Mouse (Mus musculus) hindbrain, embryonic 10.5 days (tissue): ENCODE measurements around the gene Rab12. TPM values are rescaled to one million over a fixed set of nuclear protein-coding genes. Genes with fewer than 3 reads are reported as not detected.

Experiments used
- DNase-seq: peaks from one replicate; pipeline ENCODE4 v3.0.0-alpha.2; 2017; ENCODE audit warnings: low spot score
- H3K27ac ChIP-seq: fragments of 300-500 bp; sonication (generic); 2 replicates; pipeline ENCODE4 v1.5.1; 2016; ENCODE audit warnings: mild to moderate bottlenecking, moderate library complexity
- H3K27me3 ChIP-seq: fragments of 300-500 bp; sonication (generic); 2 replicates; pipeline ENCODE4 v1.6.1; 2016; ENCODE audit warnings: mild to moderate bottlenecking; ENCODE audit not compliant: poor library complexity, insufficient read depth, severe bottlenecking
- H3K36me3 ChIP-seq: fragments of 300-500 bp; sonication (generic); 2 replicates; pipeline ENCODE4 v1.6.1; 2016; ENCODE audit warnings: mild to moderate bottlenecking, moderate library complexity
- H3K4me1 ChIP-seq: fragments of 300-500 bp; sonication (generic); replicated peaks from 2 replicates; pipeline ENCODE4 v1.6.1; 2016; ENCODE audit warnings: mild to moderate bottlenecking
- H3K4me3 ChIP-seq: fragments of 300-500 bp; sonication (generic); 2 replicates; pipeline ENCODE4 v1.5.1; 2016; ENCODE audit warnings: mild to moderate bottlenecking, moderate library complexity
- H3K9me3 ChIP-seq: fragments of 300-500 bp; sonication (generic); 2 replicates; pipeline ENCODE4 v1.6.1; 2016; ENCODE audit warnings: mild to moderate bottlenecking, moderate library complexity
- WGBS: fragments of 180-500 bp; shearing (Covaris S2); methylation state at CpG from one replicate; pipeline ENCODE4 v1.1.7; 2016; 5-methylcytosine and 5-hydroxymethylcytosine counted together
- polyA plus RNA-seq: library from polyadenylated mRNA; unstranded; fragments of >200 nt; fragmentation: Nextera tagmentation; extraction: Ambion mirVana; gene quantifications from 2 replicates; pipeline ENCODE4 v1.2.1, GENCODE M21; 2016

Rab12 gene
- polyA plus RNA-seq, 1 experiment from 2014 or later, result 29.3 TPM

GRCm38 (mm10) chr17:66451143-66451542 is 68.4 kb downstream of the Rab12 start:
- Histone ChIP-seq H3K27ac (no peak overlapping the region), H3K4me1 (peaks cover 61% of the 10 kb centered on the region), H3K9me3 (no peaks in the 10 kb centered on the region), H3K36me3 (no peaks in the 10 kb centered on the region), H3K4me3 (peak overlapping the region; percentile 96), H3K27me3 (peaks cover 8% of the 10 kb centered on the region; the same call in 1 of the 2 replicates)
- peak; percentile 89 for DNase-seq
- 1% methylated on average over 11 of the region's 11 CpGs for WGBS

DNA sequence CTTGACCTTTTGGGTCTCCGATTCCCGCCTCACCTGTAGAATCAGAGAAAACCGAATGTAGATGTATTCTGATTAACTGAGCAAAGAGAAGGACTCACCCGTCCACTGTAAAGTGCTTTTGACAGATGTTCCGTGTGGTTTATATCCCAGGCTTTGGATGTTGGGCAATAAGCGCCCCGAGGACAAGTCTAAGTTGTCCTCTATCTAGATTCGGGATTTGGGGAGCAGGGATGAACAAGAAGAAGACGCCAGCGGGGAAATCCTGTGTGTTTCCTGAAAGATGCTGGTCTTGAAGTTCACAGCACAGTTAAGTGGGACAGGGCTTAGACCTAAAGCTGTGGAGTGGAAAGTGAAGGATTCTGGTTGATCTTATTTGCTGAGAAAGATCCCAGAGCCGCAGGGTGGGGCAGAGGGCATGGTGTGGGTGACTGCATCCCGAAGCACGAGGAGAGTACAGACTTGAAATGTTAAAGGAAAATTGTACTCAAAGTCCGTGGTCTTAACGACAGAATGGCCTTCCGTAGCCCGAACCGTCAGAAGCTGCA is 68.9 kb downstream of the Rab12 start:
- no peak for DNase-seq
- Histone ChIP-seq H3K36me3 (no peaks in the 10 kb centered on the region), H3K27me3 (peaks cover 8% of the 10 kb centered on the region; the same call in 1 of the 2 replicates), H3K27ac (peak overlapping the region; percentile 71), H3K4me3 (peak overlapping the region; percentile 96), H3K4me1 (peaks cover 67% of the 10 kb centered on the region), H3K9me3 (no peaks in the 10 kb centered on the region)
- WGBS, result 3% methylated on average over 18 of the region's 18 CpGs

DNA sequence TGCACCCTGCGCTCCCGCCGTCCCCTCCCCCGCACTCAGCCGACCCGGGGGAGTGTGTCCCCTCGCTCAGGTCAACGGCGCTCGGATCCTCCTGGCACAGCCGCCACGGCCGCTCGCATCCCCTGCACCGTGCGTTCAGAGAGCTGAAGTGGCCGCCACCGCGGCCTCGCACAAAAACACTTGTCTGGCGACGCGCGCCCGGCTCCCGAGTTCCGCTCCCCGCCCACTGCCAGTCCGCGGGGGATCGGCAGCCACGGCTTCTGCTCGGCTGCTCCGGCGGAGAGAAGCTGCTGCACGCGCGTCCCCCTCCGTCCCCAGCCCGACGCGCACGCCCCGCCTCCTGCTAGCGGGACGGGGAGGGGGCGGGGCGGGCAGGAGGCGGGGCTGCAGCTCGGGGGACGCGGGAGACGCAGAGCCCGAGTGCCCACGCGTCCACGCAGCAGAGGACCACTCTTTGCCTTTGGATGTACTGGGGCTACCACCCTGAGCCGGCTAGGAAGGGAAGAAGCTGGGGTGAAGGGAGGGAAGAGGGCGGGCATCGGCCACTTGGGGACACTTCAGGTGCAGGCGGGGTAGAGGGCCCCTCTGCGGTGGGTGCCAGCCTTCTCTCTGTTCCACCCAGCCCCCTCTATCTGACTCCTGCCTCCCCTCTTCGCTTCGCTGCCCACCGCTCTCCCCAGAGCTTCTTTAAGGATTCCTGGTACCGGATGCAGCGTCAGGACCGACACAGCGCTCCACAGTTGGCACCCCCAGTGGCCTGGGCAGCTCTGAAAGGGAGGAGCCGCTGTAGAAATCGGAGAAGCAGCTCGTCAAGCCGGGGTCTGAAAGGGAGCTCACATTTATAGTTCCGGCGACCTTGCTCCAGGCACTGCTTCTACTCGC is 69.8 kb downstream of the Rab12 start, which contains the start of gene Mtcl1:
TSS of gene Mtcl1 (minus strand) at position 291 of the 882 bp plus-strand sequence.
- Histone ChIP-seq H3K4me1 (peaks cover 76% of the 10 kb centered on the region), H3K36me3 (no peaks in the 10 kb centered on the region), H3K4me3 (peak within 1 kb of the TSS; percentile 96), H3K27me3 (peaks cover 8% of the 10 kb centered on the region; the same call in 1 of the 2 replicates), H3K9me3 (no peaks in the 10 kb centered on the region), H3K27ac (peak within 1 kb of the TSS; percentile 97)
- DNase-seq, result peak; percentile 85
- under 1% methylated on average over 76 of the region's 76 CpGs for WGBS

- Histone ChIP-seq H3K4me1 (peaks cover 85% of the 10 kb centered on the region), H3K4me3 (peak overlapping the region; percentile 96), H3K27ac (peak overlapping the region; percentile 97), H3K27me3 (peaks cover 8% of the 10 kb centered on the region; the same call in 1 of the 2 replicates), H3K9me3 (no peaks in the 10 kb centered on the region), H3K36me3 (no peaks in the 10 kb centered on the region)
- DNase-seq, result peak; percentile 64
- WGBS, result under 1% methylated on average over 136 of the region's 136 CpGs
Observed at GRCm38 (mm10) chr17:66448421-66449405, 70.8 kb downstream of the Rab12 start.

GRCm38 (mm10) chr17:66447978-66448377 is 71.6 kb downstream of the Rab12 start:
- peak overlapping the region; percentile 96 for H3K4me3 ChIP-seq
- H3K4me1 ChIP-seq, result peaks cover 87% of the 10 kb centered on the region
- peak overlapping the region; percentile 97 for H3K27ac ChIP-seq
- no peaks in the 10 kb centered on the region for H3K9me3 ChIP-seq
- WGBS, result 1% methylated on average over 13 of the region's 13 CpGs
- peaks cover 8% of the 10 kb centered on the region; the same call in 1 of the 2 replicates for H3K27me3 ChIP-seq
- no peaks in the 10 kb centered on the region for H3K36me3 ChIP-seq
- peak; percentile 20 for DNase-seq

GRCm38 (mm10) chr17:66447007-66447312 is 72.6 kb downstream of the Rab12 start:
- 32% methylated on average over 7 of the region's 7 CpGs for WGBS
- H3K27ac ChIP-seq, result peak overlapping the region; percentile 97
- peaks cover 90% of the 10 kb centered on the region for H3K4me1 ChIP-seq

DNA sequence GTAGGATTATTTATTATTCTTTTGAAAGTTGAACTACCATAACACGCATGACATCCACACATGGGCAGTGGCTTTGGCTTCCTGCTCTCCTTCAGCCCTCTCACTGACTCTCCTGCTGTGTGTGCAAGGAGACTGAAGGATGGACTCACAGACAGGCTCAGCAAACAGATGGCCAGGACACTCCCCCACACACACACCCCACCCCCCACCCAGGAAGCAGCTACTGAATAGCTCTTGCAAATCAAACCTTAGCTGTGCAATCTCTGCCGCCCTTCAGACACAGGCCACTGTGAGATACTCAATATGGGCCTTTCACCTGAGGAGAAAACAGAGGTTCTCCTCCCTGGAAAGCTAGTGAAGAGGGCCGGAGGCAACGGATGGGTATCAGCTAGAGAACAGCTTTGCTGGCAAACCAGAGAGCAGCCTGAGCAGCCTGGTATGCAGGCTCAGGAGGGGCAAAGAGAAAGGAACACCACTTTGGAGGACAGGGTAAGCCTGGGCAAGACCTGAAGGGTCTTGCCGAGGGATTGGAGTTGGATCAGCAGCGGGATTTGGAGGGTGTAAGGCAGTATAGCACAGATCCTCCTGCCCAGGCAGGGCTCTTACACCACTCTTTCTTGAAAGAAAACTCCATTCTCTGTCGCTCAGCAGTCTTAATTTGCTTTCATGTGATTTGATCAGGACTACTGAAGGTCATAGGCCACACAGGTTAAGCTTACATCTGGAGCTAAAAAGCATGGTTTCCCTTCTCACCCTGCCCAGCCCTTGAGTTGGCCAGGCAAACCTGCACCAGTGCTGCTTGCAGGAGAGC is 73.1 kb downstream of the Rab12 start:
- H3K36me3 ChIP-seq, result peaks cover 5% of the 10 kb centered on the region; the same call in 1 of the 2 replicates
- H3K27me3 ChIP-seq, result peaks cover 8% of the 10 kb centered on the region; the same call in 1 of the 2 replicates
- DNase-seq, result peak; percentile 51
- peaks cover 89% of the 10 kb centered on the region for H3K4me1 ChIP-seq
- H3K27ac ChIP-seq, result peak overlapping the region; percentile 97
- WGBS, result 14% methylated on average over 7 of the region's 7 CpGs
- H3K4me3 ChIP-seq, result peak overlapping the region; percentile 96
- H3K9me3 ChIP-seq, result no peaks in the 10 kb centered on the region

More at GRCm38 (mm10) chr17:66447007-66447312, 72.6 kb downstream of the Rab12 start:
- no peaks in the 10 kb centered on the region for H3K9me3 ChIP-seq
- H3K36me3 ChIP-seq, result peaks cover 5% of the 10 kb centered on the region; the same call in 1 of the 2 replicates
- no peak for DNase-seq
- H3K4me3 ChIP-seq, result peak overlapping the region; percentile 96
- peaks cover 8% of the 10 kb centered on the region; the same call in 1 of the 2 replicates for H3K27me3 ChIP-seq

Other genes with a start within 250 kb of the Rab12 start
- 52.8 and 89.7 TPM in 2 replicates for gene Mtcl1, start 70.0 kb downstream of the Rab12 start, polyA plus RNA-seq
- gene Themis3, start 74.9 kb upstream of the Rab12 start, polyA plus RNA-seq, result not detected in 2 replicates